Mouse (Mus musculus): ENCODE results near the gene Pacrg. TPM values are rescaled to one million over a fixed set of nuclear protein-coding genes. Genes with fewer than 3 reads are reported as not detected.

Pacrg gene
- total RNA-seq, 1 experiment from 2014 or later = 0.35 TPM

GRCm38 (mm10) chr17:10757455-10757854 lies 82.7 kb downstream of the Pacrg start:
- no peak for ATAC-seq (ENCODE audit: extremely low read depth, insufficient number of reproducible peaks, low FRiP score, poor library complexity, severe bottlenecking)

GRCm38 (mm10) chr17:10744709-10745461 lies 95.2 kb downstream of the Pacrg start:
- ATAC-seq (ENCODE audit: extremely low read depth, insufficient number of reproducible peaks, low FRiP score, poor library complexity, severe bottlenecking) = no peak

DNA sequence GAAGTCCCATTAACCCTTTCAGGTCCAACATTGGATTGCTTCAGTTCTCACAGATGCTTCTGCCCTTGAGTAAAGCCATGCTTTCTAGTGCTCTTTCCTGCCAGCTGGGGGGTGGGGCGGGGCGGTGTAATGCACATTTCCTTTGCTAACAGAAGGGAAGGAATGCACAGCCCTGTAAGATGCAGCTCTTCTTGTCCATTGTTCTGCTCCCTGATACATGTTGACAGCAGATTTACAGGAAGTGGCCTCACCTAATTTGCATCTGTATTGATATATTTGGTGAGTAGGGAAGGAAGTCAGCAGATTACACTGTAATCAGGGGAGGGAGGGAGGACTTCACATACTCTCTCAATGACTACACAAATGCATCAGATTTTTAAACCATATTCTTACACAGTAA lies 100.0 kb downstream of the Pacrg start:
- no peak for ATAC-seq (ENCODE audit: extremely low read depth, insufficient number of reproducible peaks, low FRiP score, poor library complexity, severe bottlenecking)

GRCm38 (mm10) chr17:10737966-10738365 lies 102.1 kb downstream of the Pacrg start:
- no peak for ATAC-seq (ENCODE audit: extremely low read depth, insufficient number of reproducible peaks, low FRiP score, poor library complexity, severe bottlenecking)

GRCm38 (mm10) chr17:10734733-10735132 lies 105.4 kb downstream of the Pacrg start:
- no peak for ATAC-seq (ENCODE audit: extremely low read depth, insufficient number of reproducible peaks, low FRiP score, poor library complexity, severe bottlenecking)

DNA sequence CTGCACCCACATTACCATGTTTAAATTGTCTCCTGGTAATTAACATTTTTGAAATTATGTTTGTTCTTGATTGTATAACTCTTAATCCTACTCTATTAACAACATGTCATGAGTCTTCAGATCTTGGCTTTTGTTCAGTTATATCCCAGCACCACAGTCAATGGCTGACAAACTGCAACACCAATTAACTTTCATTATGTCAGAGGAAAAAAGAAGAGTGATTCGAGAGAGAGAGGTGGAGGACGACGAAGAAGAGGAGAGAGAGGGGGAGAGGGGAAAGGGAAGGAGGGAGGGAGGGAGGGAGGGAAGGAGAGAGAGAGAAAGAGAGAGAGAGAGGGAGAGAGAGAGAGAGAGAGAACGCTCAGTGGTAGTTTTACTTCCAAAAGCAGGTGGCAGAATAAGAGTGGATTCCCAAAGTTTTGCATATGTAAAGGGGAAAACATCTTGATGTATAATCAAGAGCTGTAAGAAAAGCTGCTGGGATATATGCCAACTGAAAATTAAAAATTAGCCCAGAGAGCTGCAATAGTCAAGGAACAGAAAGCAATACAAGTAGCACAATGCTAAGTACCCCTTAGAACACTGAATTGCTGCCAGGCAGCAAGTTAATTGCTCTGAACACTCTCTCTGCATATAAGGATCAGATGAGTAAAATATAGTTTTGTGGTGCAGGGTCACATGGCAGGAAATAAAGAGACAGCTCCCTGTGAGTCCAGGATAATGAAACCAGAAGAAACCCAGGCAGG lies 107.6 kb downstream of the Pacrg start:
- no peak for ATAC-seq (ENCODE audit: extremely low read depth, insufficient number of reproducible peaks, low FRiP score, poor library complexity, severe bottlenecking)

- no peak for ATAC-seq (ENCODE audit: extremely low read depth, insufficient number of reproducible peaks, low FRiP score, poor library complexity, severe bottlenecking)
Observed at GRCm38 (mm10) chr17:10724853-10725252, 115.3 kb downstream of the Pacrg start.

DNA sequence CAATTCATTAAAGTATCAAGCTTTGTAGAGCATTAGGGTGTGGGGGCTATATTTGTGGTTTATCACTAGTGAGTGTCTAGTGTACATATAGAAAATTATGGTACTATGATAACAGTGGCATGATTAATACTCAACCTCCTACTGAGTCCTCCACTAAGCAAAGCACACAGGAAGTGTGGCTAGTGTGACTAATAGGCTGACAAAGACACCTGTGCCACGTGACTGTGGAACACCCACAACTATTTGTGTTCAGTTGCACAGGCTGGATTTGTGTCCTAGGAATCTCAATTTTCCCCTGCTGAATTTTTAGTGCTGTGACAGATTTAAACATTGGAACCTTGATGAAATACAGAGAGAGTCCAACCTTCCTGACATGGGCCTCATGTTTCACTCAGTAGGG lies 118.5 kb downstream of the Pacrg start:
- no peak for ATAC-seq (ENCODE audit: extremely low read depth, insufficient number of reproducible peaks, low FRiP score, poor library complexity, severe bottlenecking)

DNA sequence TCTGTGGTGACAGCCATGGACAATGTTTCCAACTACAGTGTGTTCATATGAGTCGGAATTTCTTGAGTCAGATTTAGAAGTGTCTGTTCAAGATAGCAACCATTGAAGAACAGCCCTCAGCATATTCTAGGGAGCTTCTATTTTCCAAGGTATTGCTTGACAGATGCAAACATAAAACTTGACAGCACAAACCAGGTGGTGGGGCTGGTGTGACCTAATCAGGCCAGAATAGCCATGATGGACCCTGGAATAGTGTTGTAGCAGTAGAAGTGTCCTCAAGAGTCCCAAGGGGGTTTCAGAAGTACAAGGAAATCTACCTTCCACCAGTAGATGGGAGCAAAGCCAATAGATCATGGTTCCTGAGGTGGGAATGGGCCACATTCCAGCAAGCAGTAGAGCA lies 123.0 kb downstream of the Pacrg start:
- no peak for ATAC-seq (ENCODE audit: extremely low read depth, insufficient number of reproducible peaks, low FRiP score, poor library complexity, severe bottlenecking)

- no peak for ATAC-seq (ENCODE audit: extremely low read depth, insufficient number of reproducible peaks, low FRiP score, poor library complexity, severe bottlenecking)
Observed at GRCm38 (mm10) chr17:10702781-10703180, 137.3 kb downstream of the Pacrg start.

DNA sequence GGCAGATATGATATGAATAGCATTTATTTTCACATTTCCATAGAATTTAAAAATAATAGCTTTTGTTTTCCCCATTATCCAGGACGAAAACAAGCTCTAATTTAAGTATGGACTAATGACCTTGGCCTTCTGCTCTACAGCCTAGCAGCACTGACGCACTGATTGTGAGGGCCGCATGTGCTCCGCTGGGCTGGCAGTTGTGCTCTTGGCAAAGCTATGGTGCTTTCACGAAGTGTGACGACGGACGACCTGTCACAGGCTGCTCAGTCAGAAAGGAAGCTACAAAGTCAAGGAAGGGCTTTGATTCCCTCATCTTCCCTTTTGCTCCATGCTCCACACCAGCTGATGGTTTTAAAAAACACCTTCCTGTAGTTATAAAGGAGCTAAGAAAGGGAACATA lies 142.1 kb downstream of the Pacrg start:
- no peak for ATAC-seq (ENCODE audit: extremely low read depth, insufficient number of reproducible peaks, low FRiP score, poor library complexity, severe bottlenecking)

DNA sequence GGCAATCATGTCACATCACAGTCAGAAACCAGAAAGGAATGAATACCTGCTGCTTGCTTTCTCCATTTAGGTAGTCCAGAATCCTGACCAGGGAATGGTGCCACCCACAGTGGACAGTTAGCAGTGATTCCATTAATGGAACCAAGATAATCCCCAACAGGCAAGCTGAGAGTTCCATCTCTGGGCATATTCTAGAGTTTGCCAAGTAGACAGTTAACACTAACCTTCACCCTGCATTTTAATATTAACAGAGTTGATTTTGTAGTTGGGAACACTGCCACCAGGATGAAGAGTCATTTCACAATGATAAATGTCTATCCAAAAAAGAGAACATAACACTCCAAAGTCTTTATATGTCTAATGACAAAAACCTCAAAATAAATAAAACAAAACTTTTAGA lies 144.7 kb downstream of the Pacrg start:
- ATAC-seq (ENCODE audit: extremely low read depth, insufficient number of reproducible peaks, low FRiP score, poor library complexity, severe bottlenecking) = no peak

DNA sequence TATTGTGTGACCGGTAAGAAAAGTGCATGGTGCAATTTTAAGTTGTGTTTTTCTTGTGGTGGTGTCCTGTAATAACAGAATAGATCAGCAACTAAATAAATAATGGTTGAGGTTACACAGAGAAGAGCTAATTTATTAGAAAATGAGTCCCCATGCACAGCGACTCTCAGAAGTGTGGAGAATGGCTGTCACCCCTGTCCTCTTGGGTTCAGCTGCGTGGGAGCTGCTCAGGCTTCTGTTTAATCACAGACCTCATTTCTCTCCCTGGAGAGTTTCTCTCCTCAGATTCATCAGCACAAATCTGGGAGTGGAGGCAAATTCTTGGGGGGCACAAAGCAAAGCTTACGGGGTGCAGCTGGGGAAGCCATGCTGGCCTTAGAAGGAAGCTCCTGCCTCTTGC lies 163.0 kb downstream of the Pacrg start:
- no peak for ATAC-seq (ENCODE audit: extremely low read depth, insufficient number of reproducible peaks, low FRiP score, poor library complexity, severe bottlenecking)

GRCm38 (mm10) chr17:10675536-10675935 lies 164.6 kb downstream of the Pacrg start:
- ATAC-seq (ENCODE audit: extremely low read depth, insufficient number of reproducible peaks, low FRiP score, poor library complexity, severe bottlenecking) = no peak

- no peak for ATAC-seq (ENCODE audit: extremely low read depth, insufficient number of reproducible peaks, low FRiP score, poor library complexity, severe bottlenecking)
Observed at GRCm38 (mm10) chr17:10675048-10675447, 165.1 kb downstream of the Pacrg start.

GRCm38 (mm10) chr17:10661294-10661693 lies 178.8 kb downstream of the Pacrg start:
- ATAC-seq (ENCODE audit: extremely low read depth, insufficient number of reproducible peaks, low FRiP score, poor library complexity, severe bottlenecking) = no peak

GRCm38 (mm10) chr17:10643604-10644003 lies 196.5 kb downstream of the Pacrg start:
- ATAC-seq (ENCODE audit: extremely low read depth, insufficient number of reproducible peaks, low FRiP score, poor library complexity, severe bottlenecking) = no peak

GRCm38 (mm10) chr17:10639816-10640215 lies 200.3 kb downstream of the Pacrg start:
- ATAC-seq (ENCODE audit: extremely low read depth, insufficient number of reproducible peaks, low FRiP score, poor library complexity, severe bottlenecking) = no peak

- ATAC-seq (ENCODE audit: extremely low read depth, insufficient number of reproducible peaks, low FRiP score, poor library complexity, severe bottlenecking) = no peak
Observed at GRCm38 (mm10) chr17:10635955-10636470, 204.1 kb downstream of the Pacrg start.

DNA sequence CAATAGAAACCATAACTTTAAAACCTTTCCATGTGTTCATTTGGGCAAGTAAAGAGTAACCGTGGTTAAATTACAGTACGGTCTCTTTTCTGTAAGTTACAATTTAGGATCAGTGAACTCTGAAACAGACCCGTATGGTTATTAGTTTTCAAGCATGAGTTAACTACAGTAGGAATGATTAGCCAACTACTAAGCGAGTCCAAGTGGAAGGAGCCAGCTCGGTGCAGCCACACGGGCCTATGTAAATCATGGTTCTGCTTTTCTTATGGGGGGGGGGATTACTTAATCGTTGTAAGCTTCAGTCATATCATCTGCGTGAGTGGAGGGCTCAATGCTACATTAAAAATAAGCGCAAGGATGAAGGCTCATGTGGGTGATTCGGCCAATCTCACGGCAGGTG lies 204.6 kb downstream of the Pacrg start:
- no peak for ATAC-seq (ENCODE audit: extremely low read depth, insufficient number of reproducible peaks, low FRiP score, poor library complexity, severe bottlenecking)
